Mouse (Mus musculus): Measurements from ENCODE around the gene Upk2.

Gene Upk2

GRCm38 (mm10) chr9:44406906-44407751 is 47.6 kb downstream of the Upk2 start, which contains the start of the genes Rps25 and Trappc4:
Gene Rps25 (plus strand): TSS chr9:44407139.
Gene Trappc4 (minus strand): TSS chr9:44407600.
- peak; percentile 89 for DNase-seq (ENCODE audit: low spot score)

DNA sequence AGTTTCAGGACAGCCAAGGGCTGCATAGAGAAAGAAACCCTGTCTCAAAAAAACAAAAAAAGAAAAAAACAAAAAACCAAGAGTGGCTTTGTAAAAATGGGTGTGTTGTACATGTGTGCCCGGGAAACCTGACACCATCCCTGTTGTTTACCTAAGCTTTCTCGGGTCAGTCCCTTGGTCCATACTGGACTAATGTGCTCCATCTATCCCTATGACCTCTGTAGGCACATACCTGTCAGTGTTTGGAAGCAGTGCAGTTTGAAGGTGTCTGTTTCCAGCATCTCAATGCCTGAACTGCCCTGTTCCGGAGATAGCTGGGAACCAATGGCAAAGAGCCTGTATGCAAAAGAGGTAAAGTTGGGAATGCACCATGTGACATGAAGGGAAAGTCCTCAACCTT is 49.8 kb downstream of the Upk2 start:
- no peak for DNase-seq (ENCODE audit: low spot score)

All from ovary, postnatal 36 days (tissue).